Mouse (Mus musculus) 3T3-L1 (cell line): Measurements from ENCODE around the gene Dio3.

Source experiments
- DNase-seq: peaks from one replicate; pipeline ENCODE4 v3.0.0-alpha.2; 2015; ENCODE audit warnings: low read depth, low spot score

The Dio3 gene

GRCm38 (mm10) chr12:110278853-110279252 lies at the start of gene Dio3:
TSS of gene Dio3 (plus strand) at chr12:110279068.
- no peak for DNase-seq

GRCm38 (mm10) chr12:110230296-110230695 lies 48.6 kb upstream of the Dio3 start:
- no peak for DNase-seq

GRCm38 (mm10) chr12:110230767-110231166 lies 48.1 kb upstream of the Dio3 start:
- no peak for DNase-seq

- DNase-seq, result no peak
Measured at GRCm38 (mm10) chr12:110231709-110232600, 46.9 kb upstream of the Dio3 start.

GRCm38 (mm10) chr12:110235908-110236307 lies 43.0 kb upstream of the Dio3 start:
- DNase-seq, result no peak

GRCm38 (mm10) chr12:110237046-110237445 lies 41.8 kb upstream of the Dio3 start:
- DNase-seq, result no peak

GRCm38 (mm10) chr12:110239358-110239757 lies 39.5 kb upstream of the Dio3 start:
- DNase-seq, result no peak

- DNase-seq, result peak; percentile 38
Measured at GRCm38 (mm10) chr12:110244581-110244980, 34.3 kb upstream of the Dio3 start.

GRCm38 (mm10) chr12:110245461-110245860 lies 33.4 kb upstream of the Dio3 start:
- no peak for DNase-seq

GRCm38 (mm10) chr12:110252163-110252575 lies 26.7 kb upstream of the Dio3 start:
- no peak for DNase-seq

- no peak for DNase-seq
Measured at GRCm38 (mm10) chr12:110255731-110256130, 23.1 kb upstream of the Dio3 start.

- no peak for DNase-seq
Measured at GRCm38 (mm10) chr12:110256478-110257220, 22.2 kb upstream of the Dio3 start.

GRCm38 (mm10) chr12:110268226-110268625 lies 10.6 kb upstream of the Dio3 start:
- no peak for DNase-seq

GRCm38 (mm10) chr12:110269686-110270085 lies 9.2 kb upstream of the Dio3 start:
- no peak for DNase-seq

GRCm38 (mm10) chr12:110276034-110276433 lies 2.8 kb upstream of the Dio3 start:
- DNase-seq, result no peak

GRCm38 (mm10) chr12:110277259-110277964 lies 1.5 kb upstream of the Dio3 start:
- DNase-seq, result no peak

GRCm38 (mm10) chr12:110277965-110278307 lies 932 bp upstream of the Dio3 start:
- no peak for DNase-seq

GRCm38 (mm10) chr12:110280373-110280772 lies 1.5 kb downstream of the Dio3 start:
- no peak for DNase-seq

GRCm38 (mm10) chr12:110283792-110284191 lies 4.9 kb downstream of the Dio3 start:
- no peak for DNase-seq

GRCm38 (mm10) chr12:110292816-110293215 lies 13.9 kb downstream of the Dio3 start:
- DNase-seq, result no peak

GRCm38 (mm10) chr12:110294891-110295290 lies 16.0 kb downstream of the Dio3 start:
- no peak for DNase-seq

- peak; percentile 67 for DNase-seq
Measured at GRCm38 (mm10) chr12:110298653-110299052, 19.8 kb downstream of the Dio3 start.
